Comparison of ENCODE assay signal across 10 mouse cellular contexts in genomic region chr6:117272227-117272955, GRCm38 (mm10).
DNase-seq lines count a peak whose midpoint lies in the region; ATAC-seq and TF ChIP-seq lines count a peak whose summit lies in the region.
"Had no signal": no experiment of that assay in that cellular context is flagged by ENCODE, and none has a peak within 500 bp of the region (broad histone marks: within the 10 kb centered on the region; RNA-seq: fewer than 3 reads in every experiment).

No protein-coding gene starts in this region.

- H3K9me3 ChIP-seq in hindbrain, postnatal 0 days (ENCODE audit: low read length) = no peaks in the 10 kb centered on the region
- H3K9me3 ChIP-seq in hindbrain, embryonic 13.5 days = no peaks in the 10 kb centered on the region
- no peaks in the 10 kb centered on the region for H3K9me3 ChIP-seq in embryonic facial prominence, embryonic 15.5 days (replicated peaks)
- H3K9me3 ChIP-seq in limb, embryonic 14.5 days (ENCODE audit: control insufficient read depth, low read length) = no peaks in the 10 kb centered on the region
- H3K9me3 ChIP-seq: embryonic facial prominence, embryonic 12.5 days; liver, embryonic 13.5 days had no signal

- H3K9ac ChIP-seq in hindbrain, postnatal 0 days (replicated peaks; ENCODE audit: low read length) = no peak overlapping the region
- H3K9ac ChIP-seq in hindbrain, embryonic 13.5 days = no peak overlapping the region
- H3K9ac ChIP-seq in embryonic facial prominence, embryonic 15.5 days = no peak overlapping the region
- H3K9ac ChIP-seq in limb, embryonic 14.5 days (ENCODE audit: low read depth, low read length, severe bottlenecking) = no peak overlapping the region
- H3K9ac ChIP-seq: embryonic facial prominence, embryonic 12.5 days; liver, embryonic 13.5 days had no signal

- no peak for TF ChIP-seq CTCF in hindbrain, postnatal 0 days (IDR thresholded peaks at IDR 0.05; ENCODE audit: low read depth)
- no peak for TF ChIP-seq CTCF in kidney, adult 2 months (conservative IDR thresholded peaks at IDR 0.05; ENCODE audit: insufficient read depth, insufficient read length, low read depth, low read length)

- ATAC-seq in hindbrain, postnatal 0 days = no peak
- no peak for ATAC-seq in hindbrain, embryonic 13.5 days (ENCODE audit: low FRiP score)
- peak; percentile 54; the same call in 1 of the 2 replicates for ATAC-seq in embryonic facial prominence, embryonic 15.5 days (ENCODE audit: insufficient number of reproducible peaks, low FRiP score, low TSS enrichment, low read depth)
- peak; percentile 59; the same call in 1 of the 2 replicates for ATAC-seq in limb, embryonic 14.5 days (ENCODE audit: low FRiP score, low read depth)

- no peak overlapping the region for H3K4me2 ChIP-seq in hindbrain, postnatal 0 days (ENCODE audit: low read depth, low read length)
- H3K4me2 ChIP-seq in hindbrain, embryonic 13.5 days = no peak overlapping the region
- no peak overlapping the region for H3K4me2 ChIP-seq in embryonic facial prominence, embryonic 15.5 days (replicated peaks)
- H3K4me2 ChIP-seq in limb, embryonic 14.5 days (replicated peaks; ENCODE audit: low read depth, low read length, severe bottlenecking) = no peak overlapping the region
- H3K4me2 ChIP-seq: embryonic facial prominence, embryonic 12.5 days; liver, embryonic 13.5 days had no signal

- H3K27ac ChIP-seq in hindbrain, postnatal 0 days = no peak overlapping the region
- H3K27ac ChIP-seq in hindbrain, embryonic 13.5 days = no peak overlapping the region
- H3K27ac ChIP-seq in embryonic facial prominence, embryonic 15.5 days (replicated peaks) = peak overlapping the region; percentile 55; the same call in 1 of the 2 replicates
- H3K27ac ChIP-seq in kidney, adult 2 months (ENCODE audit: insufficient read depth, low read depth, low read length) = no peak overlapping the region; the same call in 1 of the 2 replicates
- no peak overlapping the region; the same call in 1 of the 2 replicates for H3K27ac ChIP-seq in limb, embryonic 14.5 days (replicated peaks; ENCODE audit: low read depth, low read length)
- H3K27ac ChIP-seq: embryonic facial prominence, embryonic 12.5 days; liver, embryonic 13.5 days had no signal

- H3K36me3 ChIP-seq in hindbrain, postnatal 0 days (ENCODE audit: insufficient read depth, low read length) = no peaks in the 10 kb centered on the region
- no peaks in the 10 kb centered on the region for H3K36me3 ChIP-seq in hindbrain, embryonic 13.5 days
- no peaks in the 10 kb centered on the region for H3K36me3 ChIP-seq in embryonic facial prominence, embryonic 15.5 days
- no peaks in the 10 kb centered on the region for H3K36me3 ChIP-seq in kidney, adult 2 months (ENCODE audit: control insufficient read depth, insufficient read depth, low read length)
- no peaks in the 10 kb centered on the region for H3K36me3 ChIP-seq in limb, embryonic 14.5 days (ENCODE audit: control insufficient read depth, insufficient read depth, low read length)
- H3K36me3 ChIP-seq: embryonic facial prominence, embryonic 12.5 days; liver, embryonic 13.5 days had no signal

- TF ChIP-seq POLR2A in kidney, adult 2 months (IDR thresholded peaks at IDR 0.05; ENCODE audit: low read depth, low read length) = no peak
- no peak for TF ChIP-seq POLR2A in limb, embryonic 14.5 days (IDR thresholded peaks at IDR 0.05; ENCODE audit: borderline replicate concordance, extremely low read depth, insufficient read depth, insufficient read length)

- 66% methylated on average over 9 of the region's 9 CpGs for WGBS in hindbrain, postnatal 0 days
- 73% methylated on average over 9 of the region's 9 CpGs for WGBS in hindbrain, embryonic 13.5 days
- 55% methylated on average over 9 of the region's 9 CpGs for WGBS in embryonic facial prominence, embryonic 15.5 days
- WGBS in kidney, adult 2 months = 34% methylated on average over 9 of the region's 9 CpGs
- 41% methylated on average over 9 of the region's 9 CpGs for WGBS in limb, embryonic 14.5 days

- 0 out of 2 replicates have a peak, but pooled peaks cover 5% of the 10 kb centered on the region for H3K4me1 ChIP-seq in hindbrain, postnatal 0 days (ENCODE audit: insufficient read depth, low read length)
- peaks cover 6% of the 10 kb centered on the region; the same call in 1 of the 2 replicates for H3K4me1 ChIP-seq in hindbrain, embryonic 13.5 days (replicated peaks)
- H3K4me1 ChIP-seq in embryonic facial prominence, embryonic 15.5 days = peaks cover 21% of the 10 kb centered on the region
- no peaks in the 10 kb centered on the region for H3K4me1 ChIP-seq in kidney, adult 2 months (ENCODE audit: control insufficient read depth, insufficient read depth, low read length)
- peaks cover 19% of the 10 kb centered on the region for H3K4me1 ChIP-seq in limb, embryonic 14.5 days (ENCODE audit: control insufficient read depth, insufficient read depth, low read length)
- H3K4me1 ChIP-seq: liver, embryonic 13.5 days had no signal

- no peak overlapping the region for H3K4me3 ChIP-seq in hindbrain, postnatal 0 days (ENCODE audit: low read length)
- no peak overlapping the region for H3K4me3 ChIP-seq in hindbrain, embryonic 13.5 days
- H3K4me3 ChIP-seq in embryonic facial prominence, embryonic 15.5 days (replicated peaks) = no peak overlapping the region
- no peak overlapping the region for H3K4me3 ChIP-seq in kidney, adult 2 months (ENCODE audit: insufficient read depth, low read depth, low read length)
- no peak overlapping the region for H3K4me3 ChIP-seq in limb, embryonic 14.5 days (replicated peaks; ENCODE audit: low read length)
- H3K4me3 ChIP-seq: embryonic facial prominence, embryonic 12.5 days; liver, embryonic 13.5 days had no signal

- no peaks in the 10 kb centered on the region for H3K27me3 ChIP-seq in hindbrain, postnatal 0 days (ENCODE audit: insufficient read depth, low read length)
- no peaks in the 10 kb centered on the region for H3K27me3 ChIP-seq in hindbrain, embryonic 13.5 days
- H3K27me3 ChIP-seq in embryonic facial prominence, embryonic 15.5 days = 0 out of 2 replicates have a peak, but pooled peaks cover 12% of the 10 kb centered on the region
- no peaks in the 10 kb centered on the region for H3K27me3 ChIP-seq in kidney, adult 2 months (replicated peaks; ENCODE audit: control insufficient read depth, insufficient read depth, low read length)
- no peaks in the 10 kb centered on the region for H3K27me3 ChIP-seq in limb, embryonic 14.5 days (ENCODE audit: control insufficient read depth, insufficient read depth, low read length)
- H3K27me3 ChIP-seq: embryonic facial prominence, embryonic 12.5 days; liver, embryonic 13.5 days had no signal

- DNase-seq in hindbrain, postnatal 0 days (ENCODE audit: low spot score) = peak; percentile 42
- DNase-seq in kidney, adult 2 months = peak; percentile 57
- DNase-seq in limb, embryonic 14.5 days (ENCODE audit: low spot score) = peak; percentile 58
- no peak for DNase-seq in adrenal gland, postnatal 4 days (ENCODE audit: low spot score in 2 of 2)
- DNase-seq in liver = no peak
- DNase-seq: cerebellum, adult 9-11 months; liver, embryonic 13.5 days had no signal

Comparison
In these comparisons a context has a peak if more than half of its experiments do, and no peak if none do; other contexts are left out.
1. ATAC-seq: peak in embryonic facial prominence, embryonic 15.5 days (single experiment) and limb, embryonic 14.5 days (single experiment); none in hindbrain, postnatal 0 days (single experiment) and hindbrain, embryonic 13.5 days (single experiment).
2. DNase-seq: peak in hindbrain, postnatal 0 days (single experiment), kidney, adult 2 months (single experiment) and limb, embryonic 14.5 days (single experiment); none in adrenal gland, postnatal 4 days (0 of 2) and liver (single experiment).